Mouse (Mus musculus): ENCODE data around the gene Stxbp3. TPM values are rescaled to one million over a fixed set of nuclear protein-coding genes. Genes with fewer than 3 reads are reported as not detected.

Stxbp3 gene
- polyA plus RNA-seq (2012; rRNA removed) = 5.0 and 5.8 TPM in 2 replicates

GRCm38 (mm10) chr3:108840000-108840715 lies at the start of gene Stxbp3:
TSS of gene Stxbp3 (minus strand) at chr3:108840526.

GRCm38 (mm10) chr3:108889908-108890307 lies 49.6 kb upstream of the Stxbp3 start, which contains the start of gene Fndc7:
TSS of gene Fndc7 (minus strand) at chr3:108890008.

Other genes with a start within 250 kb of the Stxbp3 start
- gene Wdr47, start 249.2 kb downstream of the Stxbp3 start, polyA plus RNA-seq (2012; rRNA removed) = 5.7 and 5.9 TPM in 2 replicates
- 29.8 and 31.1 TPM in 2 replicates for gene Clcc1, start 186.6 kb downstream of the Stxbp3 start, polyA plus RNA-seq (2012; rRNA removed)
- 3.4 and 3.5 TPM in 2 replicates for gene Gpsm2, start 118.2 kb downstream of the Stxbp3 start, polyA plus RNA-seq (2012; rRNA removed)
- gene Aknad1, start 100.9 kb downstream of the Stxbp3 start, polyA plus RNA-seq (2012; rRNA removed) = 0.10 and 0.25 TPM in 2 replicates
- 32.8 and 33.3 TPM in 2 replicates for gene Fndc7, start 49.5 kb upstream of the Stxbp3 start, polyA plus RNA-seq (2012; rRNA removed)
- gene Prpf38b, start 71.2 kb upstream of the Stxbp3 start, polyA plus RNA-seq (2012; rRNA removed) = 89.6 and 124 TPM in 2 replicates
- gene Henmt1, start 99.3 kb upstream of the Stxbp3 start, polyA plus RNA-seq (2012; rRNA removed) = 0.42 and 0.67 TPM in 2 replicates
- 1.3 and 1.8 TPM in 2 replicates for gene Gm9857, start 99.9 kb upstream of the Stxbp3 start, polyA plus RNA-seq (2012; rRNA removed)
- 5.2 and 6.3 TPM in 2 replicates for gene Fam102b, start 187.1 kb upstream of the Stxbp3 start, polyA plus RNA-seq (2012; rRNA removed)
- gene Slc25a54, start 239.9 kb upstream of the Stxbp3 start, polyA plus RNA-seq (2012; rRNA removed) = not detected in 2 replicates

Data from ovary, adult 2 months (tissue).